Mouse (Mus musculus) heart, postnatal 36 days (tissue): Measurements from ENCODE around the gene Gm21732. TPM values are rescaled to one million over a fixed set of nuclear protein-coding genes. Genes with fewer than 3 reads are reported as not detected.
"Not testable (repeated sequence)": the region's sequence is repeated elsewhere in the genome, so short reads cannot be mapped to it uniquely, and the experiment has no call there.

Experiments used
- DNase-seq, 2 experiments: peaks; one replicate each; pipeline ENCODE4 v3.0.0; 2021 to 2022
- intact Hi-C: fragments of 180-260 bp; cut with DNase I; formaldehyde crosslinking; loops from one replicate; pipeline ENCODE4 v1.15.1; 2025
- total RNA-seq, 2 experiments: library from RNA; stranded (reverse); gene quantifications; 2 replicates each; pipeline ENCODE4 v1.2.3; 2021

The Gm21732 gene
- not detected for total RNA-seq

- intact Hi-C loops, DNase-seq: not testable (repeated sequence)
These were observed at the start of gene Gm21732 for GRCm38 (mm10) chrY:38575591-38575990. Gene Gm21732, minus strand, starts transcription at chrY:38575691.

Other genes starting within 250 kb of the Gm21732 start
- not detected for gene Gm20897, start 73.5 kb downstream of the Gm21732 start, total RNA-seq